Mouse (Mus musculus): ENCODE measurements around the gene Polr3b.

- TF ChIP-seq CTCF (conservative IDR thresholded peaks at IDR 0.05; ENCODE audit: insufficient read depth, insufficient read length, low read depth, low read length) (no peak), POLR2A (IDR thresholded peaks at IDR 0.05; ENCODE audit: low read depth, low read length) (no peak)
Observed at GRCm38 (mm10) chr10:84591640-84592148, 30.4 kb upstream of the Polr3b start.
